Mouse (Mus musculus) liver, embryonic 14.5 days (tissue): Measurements from ENCODE around the gene Rgsl1.

Source experiments
- CTCF ChIP-seq: IDR thresholded peaks from 2 replicates; pipeline ENCODE4 v1.5.1; 2016; ENCODE audit warnings: antibody characterized with exemption, low read depth, control low read depth
- EP300 ChIP-seq: IDR thresholded peaks from 2 replicates; pipeline ENCODE4 v1.6.1; 2016; ENCODE audit warnings: antibody characterized with exemption, low read depth

DNA sequence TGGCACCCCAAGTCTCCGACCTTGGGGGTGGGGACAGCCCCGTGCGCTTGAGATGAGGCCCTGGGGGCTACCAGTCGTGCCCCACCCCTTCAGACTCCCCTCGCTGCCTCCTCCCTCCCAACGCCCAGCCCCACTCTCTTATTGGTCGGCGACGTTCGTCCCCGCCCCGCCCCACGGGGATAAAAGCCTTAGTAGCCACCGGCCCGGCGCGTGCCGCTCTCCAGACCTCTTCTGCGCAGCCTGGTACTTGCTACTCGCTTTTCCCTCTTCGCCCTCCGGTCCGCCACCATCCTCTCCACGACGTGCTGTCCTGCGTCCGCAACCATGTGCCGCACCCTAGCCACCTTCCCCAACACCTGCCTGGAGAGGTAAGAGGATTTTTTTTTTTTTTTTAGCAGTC, 103.8 kb downstream of the Rgsl1 start, which contains the start of gene Rgs16:
- TF ChIP-seq CTCF (no peak), EP300 (no peak)
